Mouse (Mus musculus) heart, adult 2 months (tissue): ENCODE measurements at regions not wholly inside any gene's neighbourhood (a gene's known extent, or its start where the extent isn't known, plus 50 kb on each side); places are given as distances from the start of the nearest gene placed in this dataset.

Source experiments
- CTCF ChIP-seq: fragments of 200-600 bp; IDR thresholded peaks from 2 replicates; pipeline ENCODE4 v1.8.1; 2022; ENCODE audit warnings: antibody characterized with exemption, mild to moderate bottlenecking, moderate library complexity
- EP300 ChIP-seq: fragments of 200-500 bp; IDR thresholded peaks from 2 replicates; pipeline ENCODE4 v1.6.1; 2011; ENCODE audit warnings: low read depth, low read length, control low read depth; ENCODE audit not compliant: insufficient read depth

DNA sequence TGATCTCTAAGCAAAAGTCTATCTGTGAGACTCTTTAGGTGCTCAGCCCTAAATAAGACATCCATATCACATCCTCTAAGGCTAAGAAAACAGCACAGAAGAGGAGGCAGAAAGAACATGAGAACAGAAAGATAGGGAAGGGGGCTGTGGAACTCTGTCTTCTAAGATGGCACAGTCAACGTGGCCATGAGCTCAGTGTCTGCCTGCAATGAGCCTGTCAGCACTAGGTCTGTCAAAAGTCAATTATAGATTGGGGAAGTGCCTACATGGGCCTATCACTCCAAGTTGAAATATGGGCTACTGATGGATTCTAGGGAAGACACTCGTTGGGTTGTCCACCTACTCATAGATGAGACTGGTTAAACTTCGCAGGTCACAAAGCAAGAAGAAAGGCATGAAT, 146.2 kb downstream of the Dhx15 start:
- TF ChIP-seq EP300: no peak
- TF ChIP-seq CTCF: no peak
